Mouse (Mus musculus) frontal cortex, adult 2 months (tissue): ENCODE measurements at regions not wholly inside any gene's neighbourhood (a gene's known extent, or its start where the extent isn't known, plus 50 kb on each side); places are given as distances from the start of the nearest gene placed in this dataset.

Source experiments
- DNase-seq, 2 experiments: peaks; one replicate each; pipeline ENCODE4 v3.0.0; 2022; ENCODE audit warnings: low spot score in 1 of 2; ENCODE audit errors: extremely low spot score in 1 of 2

GRCm38 (mm10) chr11:19809359-19809758 is 114.8 kb upstream of the Spred2 start:
- DNase-seq, result no peak

GRCm38 (mm10) chr11:19811271-19811991 is 112.7 kb upstream of the Spred2 start:
- no peak for DNase-seq

- DNase-seq, result no peak
Observed at GRCm38 (mm10) chr11:19811992-19812690, 112.0 kb upstream of the Spred2 start.

GRCm38 (mm10) chr11:19813549-19813948 is 110.6 kb upstream of the Spred2 start:
- DNase-seq, result no peak

- no peak for DNase-seq
Observed at GRCm38 (mm10) chr11:19822991-19823390, 101.2 kb upstream of the Spred2 start.

GRCm38 (mm10) chr11:19823461-19823895 is 100.7 kb upstream of the Spred2 start:
- peak in 1 of 2 experiments; percentile 91 for DNase-seq

GRCm38 (mm10) chr11:19826481-19827185 is 97.5 kb upstream of the Spred2 start:
- no peak for DNase-seq

DNA sequence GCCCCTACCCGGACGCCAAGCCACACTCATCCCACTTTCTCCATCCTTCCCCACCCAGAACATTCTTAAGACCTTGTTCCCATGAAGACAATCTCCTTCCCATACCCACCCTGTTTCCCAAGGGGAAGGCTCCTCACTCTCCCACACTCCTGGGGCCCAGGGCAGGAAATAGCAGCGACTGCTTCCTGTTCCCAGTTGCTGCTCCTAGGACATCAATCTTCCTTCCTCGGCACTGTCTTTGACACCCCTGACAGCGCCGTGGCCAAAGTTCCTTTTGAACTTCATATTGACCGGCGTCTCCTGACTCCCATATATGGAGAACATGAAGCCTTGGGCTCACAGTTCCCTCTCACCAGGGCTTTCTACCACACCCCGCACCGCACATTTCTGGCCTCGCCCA is 96.2 kb upstream of the Spred2 start:
- DNase-seq, result no peak

DNA sequence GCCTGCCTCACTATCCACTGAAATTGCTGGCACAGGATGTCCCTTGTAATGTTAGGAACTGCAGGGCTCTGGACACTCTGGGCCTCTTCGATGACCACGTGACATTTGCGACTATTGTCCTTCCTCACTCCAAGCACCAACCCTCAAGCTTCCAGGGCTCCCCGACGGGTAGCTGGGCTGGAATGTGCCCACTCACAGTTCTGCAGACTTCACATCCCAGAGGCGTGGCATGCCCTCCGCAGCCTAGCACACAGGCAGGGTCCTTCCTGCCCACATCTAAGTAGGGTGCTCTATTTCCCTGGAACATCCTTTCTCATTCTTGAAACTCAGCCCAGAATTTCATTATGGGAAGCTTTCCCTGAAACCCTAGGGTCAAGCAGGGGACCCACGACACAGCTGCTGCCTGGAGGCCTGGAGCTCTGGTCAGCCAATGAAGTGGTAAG is 95.2 kb upstream of the Spred2 start:
- DNase-seq, result no peak

DNA sequence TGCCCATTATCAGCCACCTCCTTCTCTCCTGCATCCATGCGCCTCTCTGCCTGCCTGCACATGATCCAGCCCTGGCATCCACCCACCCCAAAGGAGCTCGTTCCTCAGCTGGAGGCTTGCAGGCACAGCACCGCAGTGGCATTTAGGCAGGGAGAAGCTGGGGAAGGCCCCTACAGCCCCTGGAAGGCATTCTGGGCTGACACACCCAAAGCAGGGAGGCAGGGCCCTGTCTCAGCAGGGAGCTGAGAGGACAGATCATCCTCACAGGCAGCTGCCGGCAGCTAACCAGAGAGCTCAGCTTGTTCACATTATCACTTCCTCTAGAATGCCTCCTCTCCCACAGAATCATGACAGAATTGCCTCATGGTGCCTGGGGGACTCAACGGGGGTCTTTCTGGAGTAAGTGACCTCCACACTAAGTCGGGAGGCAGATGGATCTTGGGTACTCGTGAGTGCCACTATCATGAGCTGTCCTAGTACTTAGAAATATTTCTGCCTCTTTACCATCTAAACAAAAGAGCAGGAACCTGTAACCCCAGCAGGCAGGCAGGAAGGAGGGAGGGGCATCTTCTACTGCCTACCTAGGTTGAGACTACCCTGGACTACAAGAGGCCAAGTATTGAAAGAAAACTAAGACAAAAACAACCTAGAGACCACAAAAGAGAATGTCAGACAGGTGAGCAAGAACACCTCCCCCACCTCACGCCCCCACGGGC is 94.5 kb upstream of the Spred2 start:
- DNase-seq, result peak in 1 of 2 experiments; percentile 29

DNA sequence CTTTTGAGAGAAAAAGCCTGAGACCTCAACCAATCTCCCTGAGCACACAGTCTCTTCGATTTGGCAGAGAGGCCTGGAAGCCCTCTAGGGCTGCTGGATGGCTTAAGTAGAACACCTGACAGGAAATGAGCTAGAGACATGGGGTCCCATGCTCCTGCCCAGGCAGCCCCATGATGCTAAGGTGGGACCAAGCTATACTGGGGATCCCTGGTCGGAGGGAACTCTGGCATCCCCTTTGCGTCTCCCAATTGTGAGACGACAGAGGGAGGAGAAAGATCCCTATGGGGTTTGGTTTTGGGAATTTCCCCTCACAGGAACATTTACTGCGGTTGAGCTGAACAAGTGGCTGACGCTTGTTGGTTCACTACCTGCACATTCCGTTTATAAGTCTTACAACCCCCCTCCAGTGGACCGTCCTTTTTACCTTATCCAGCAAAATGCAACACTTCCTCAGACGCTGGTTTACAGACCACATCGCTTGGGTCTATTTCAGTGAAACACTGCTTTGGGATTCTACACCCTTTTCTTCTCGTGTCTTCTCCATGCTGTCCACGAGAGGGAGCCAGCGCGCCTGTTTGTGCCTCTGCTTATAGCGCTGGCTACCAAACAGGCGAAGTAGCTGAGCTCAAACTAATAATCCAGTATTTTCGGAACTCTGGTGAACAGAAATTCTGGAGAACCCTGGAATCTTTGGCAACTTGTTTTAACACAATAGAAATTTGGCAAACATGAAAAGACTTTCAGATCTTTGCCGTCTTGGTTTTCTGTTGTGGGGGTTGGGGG is 93.7 kb upstream of the Spred2 start:
- peak in 1 of 2 experiments; percentile 84 for DNase-seq

- DNase-seq, result no peak
Observed at GRCm38 (mm10) chr11:19834561-19834960, 89.6 kb upstream of the Spred2 start.

DNA sequence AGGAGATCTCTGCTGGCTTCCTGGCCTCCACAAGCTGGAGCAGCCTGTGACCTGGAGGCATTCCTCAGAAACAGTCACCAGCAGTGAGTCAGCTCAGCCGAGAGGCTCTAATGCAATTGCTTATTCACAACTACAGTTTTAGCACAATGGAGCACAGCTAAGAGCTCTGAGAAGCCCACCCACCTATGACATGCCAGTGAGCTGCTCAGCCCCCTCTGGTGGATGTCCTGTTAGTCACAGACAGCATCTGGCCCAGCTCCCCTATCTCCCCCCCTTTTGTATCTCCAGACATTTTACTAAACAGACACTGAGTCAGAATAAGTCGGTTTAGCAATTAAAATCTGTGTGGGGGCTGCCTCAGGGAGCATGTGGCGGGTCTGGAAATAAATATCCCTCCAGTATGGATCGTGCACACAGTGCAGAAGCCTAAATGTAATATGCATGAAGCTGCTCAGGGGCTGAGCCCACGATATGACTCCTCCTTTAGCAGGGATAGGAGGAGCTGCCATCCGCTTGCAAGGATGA is 88.9 kb upstream of the Spred2 start:
- peak; percentile 86 to 88 for DNase-seq

DNA sequence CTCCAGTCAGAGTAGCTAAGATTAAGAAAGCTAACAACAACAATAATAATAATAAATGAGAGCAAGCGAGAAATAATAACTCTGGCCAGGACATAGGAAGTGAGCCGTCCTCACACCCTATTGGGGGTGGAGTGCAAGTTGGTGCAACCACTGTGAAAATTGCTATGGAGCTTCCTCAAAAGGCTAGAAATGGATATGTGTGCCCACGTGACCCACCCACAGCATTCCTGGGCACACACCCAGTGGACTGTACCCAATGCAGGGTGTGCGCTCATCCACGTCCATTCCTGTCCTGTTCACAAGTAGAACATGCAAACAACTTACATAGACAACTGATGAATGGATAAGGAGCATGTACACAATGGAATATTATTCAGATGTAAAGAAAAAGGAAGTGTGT is 85.2 kb upstream of the Spred2 start:
- DNase-seq, result no peak

DNA sequence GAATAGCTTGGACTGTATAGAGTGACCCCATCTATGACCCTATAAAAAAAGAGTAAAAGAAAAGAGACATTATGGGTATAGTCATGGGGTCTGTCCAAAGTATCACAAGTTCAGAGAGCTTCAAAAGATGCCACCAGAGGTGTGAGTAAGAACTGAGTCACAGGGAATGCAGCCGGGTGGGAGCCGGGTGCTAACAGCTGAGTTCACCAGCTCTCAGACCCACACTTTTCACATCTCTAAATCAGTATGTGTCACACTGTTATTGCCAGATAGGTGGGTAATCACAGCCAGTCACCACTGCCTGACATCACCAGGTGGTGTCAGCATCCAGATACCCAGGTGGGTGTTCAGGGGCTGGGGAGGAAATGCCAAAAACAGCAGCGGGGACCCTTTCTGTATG is 81.1 kb upstream of the Spred2 start:
- DNase-seq, result peak in 1 of 2 experiments; percentile 41

GRCm38 (mm10) chr11:19847910-19848309 is 76.3 kb upstream of the Spred2 start:
- no peak for DNase-seq

GRCm38 (mm10) chr11:19848412-19848811 is 75.8 kb upstream of the Spred2 start:
- DNase-seq, result no peak

- DNase-seq, result no peak
Observed at GRCm38 (mm10) chr11:19849347-19849811, 74.8 kb upstream of the Spred2 start.

- DNase-seq, result no peak
Observed at GRCm38 (mm10) chr11:19849844-19850420, 74.2 kb upstream of the Spred2 start.
